Mouse (Mus musculus): Measurements from ENCODE around the gene Olfr298.

The Olfr298 gene

DNA sequence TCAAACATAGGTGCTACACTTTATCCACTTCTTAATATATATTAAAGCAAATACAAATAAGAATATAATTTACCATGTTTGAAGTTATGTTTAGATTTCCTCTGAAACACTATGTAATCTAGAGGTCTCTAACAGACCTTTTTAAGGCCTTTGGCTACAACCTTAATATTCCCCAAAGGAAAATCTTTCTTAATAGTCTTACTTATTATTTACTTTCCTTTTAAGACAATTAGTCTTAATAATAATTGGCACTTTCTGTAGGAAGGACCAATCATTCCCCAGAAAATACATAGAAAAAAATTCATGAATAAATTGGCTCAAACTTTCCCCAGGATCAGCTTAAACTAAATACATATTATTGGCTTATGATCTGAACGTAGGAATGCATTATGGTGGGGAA, at the start of gene Olfr298:
Gene Olfr298, minus strand, starts transcription at position 101 of the 400 bp plus-strand sequence.
- DNase-seq, result no peak

DNA sequence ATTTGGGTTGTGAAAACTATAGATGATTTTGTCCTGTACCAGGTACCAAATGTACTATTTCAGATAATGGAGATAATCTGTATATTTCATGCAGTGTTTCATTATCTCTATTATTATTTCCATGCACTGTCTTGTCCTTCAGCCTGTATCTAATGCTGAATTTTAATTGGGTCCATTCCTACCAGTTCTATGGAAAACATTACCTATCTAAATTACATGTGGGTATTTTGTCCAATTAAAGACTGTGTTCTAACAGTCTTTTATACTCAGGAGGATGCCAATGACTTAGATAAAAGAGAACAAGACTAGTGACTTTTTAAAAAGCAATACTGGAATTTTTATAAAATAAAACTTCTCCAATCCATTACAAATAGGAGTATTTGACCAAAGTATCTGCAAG, 27.4 kb upstream of the Olfr298 start, which contains the start of gene Olfr297:
Gene Olfr297, plus strand, starts transcription at position 301 of the 400 bp plus-strand sequence.
- no peak for DNase-seq

DNA sequence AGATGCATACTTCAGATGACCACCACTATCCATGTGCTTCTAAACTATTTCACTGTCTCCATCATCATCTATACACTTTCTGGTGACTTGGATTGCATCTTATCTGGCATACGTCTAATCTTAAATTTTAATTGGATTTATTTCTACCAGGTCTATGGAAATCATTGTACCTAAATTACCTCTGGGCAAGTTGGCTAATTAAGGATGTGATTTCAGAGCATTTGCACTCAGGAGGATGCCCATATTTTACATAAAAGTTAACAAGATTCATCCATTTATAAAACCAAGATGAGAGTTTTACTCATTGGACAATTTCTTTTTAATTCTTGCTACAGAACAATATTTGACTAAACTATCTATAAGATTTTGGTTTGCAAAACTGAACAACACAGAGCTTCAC, 32.7 kb downstream of the Olfr298 start, which contains the start of gene Olfr299:
Gene Olfr299, plus strand, starts transcription at position 301 of the 400 bp plus-strand sequence.
- DNase-seq, result no peak
